Mouse (Mus musculus): Measurements from ENCODE around the gene Mapk7. TPM values are rescaled to one million over a fixed set of nuclear protein-coding genes. Genes with fewer than 3 reads are reported as not detected.

Mapk7 gene
- 5.6 TPM for polyA plus RNA-seq (2015; fragmentation: Illumina TruSeq; extraction: RNeasy Lipid Tissue Mini Kit (QIAGEN cat#74804); ENCODE audit: insufficient read depth, low read depth, low replicate concordance)

GRCm38 (mm10) chr11:61494129-61494997 is at the start of gene Mapk7:
TSS of gene Mapk7 (minus strand) at chr11:61494406.

GRCm38 (mm10) chr11:61504713-61505257 is 10.6 kb upstream of the Mapk7 start, which contains the start of gene B9d1:
TSS of gene B9d1 (plus strand) at chr11:61505144.

GRCm38 (mm10) chr11:61484613-61485540 is 9.3 kb downstream of the Mapk7 start, which contains the start of gene Mfap4:
TSS of gene Mfap4 (plus strand) at chr11:61485431.

Other genes with a start within 250 kb of the Mapk7 start
- 16.7 TPM for gene Aldh3a2, start 226.9 kb downstream of the Mapk7 start, polyA plus RNA-seq (2015; fragmentation: Illumina TruSeq; extraction: RNeasy Lipid Tissue Mini Kit (QIAGEN cat#74804); ENCODE audit: insufficient read depth, low read depth, low replicate concordance)
- not detected for gene Slc47a2, start 151.5 kb downstream of the Mapk7 start, polyA plus RNA-seq (2015; fragmentation: Illumina TruSeq; extraction: RNeasy Lipid Tissue Mini Kit (QIAGEN cat#74804); ENCODE audit: insufficient read depth, low read depth, low replicate concordance)
- gene Slc47a1, start 116.1 kb downstream of the Mapk7 start, polyA plus RNA-seq (2015; fragmentation: Illumina TruSeq; extraction: RNeasy Lipid Tissue Mini Kit (QIAGEN cat#74804); ENCODE audit: insufficient read depth, low read depth, low replicate concordance), result not detected
- 1.7 TPM for gene Rnf112, start 40.3 kb downstream of the Mapk7 start, polyA plus RNA-seq (2015; fragmentation: Illumina TruSeq; extraction: RNeasy Lipid Tissue Mini Kit (QIAGEN cat#74804); ENCODE audit: insufficient read depth, low read depth, low replicate concordance)
- gene Mfap4, start 9.0 kb downstream of the Mapk7 start, polyA plus RNA-seq (2015; fragmentation: Illumina TruSeq; extraction: RNeasy Lipid Tissue Mini Kit (QIAGEN cat#74804); ENCODE audit: insufficient read depth, low read depth, low replicate concordance), result 5.2 TPM
- 5.1 TPM for gene B9d1, start 10.7 kb upstream of the Mapk7 start, polyA plus RNA-seq (2015; fragmentation: Illumina TruSeq; extraction: RNeasy Lipid Tissue Mini Kit (QIAGEN cat#74804); ENCODE audit: insufficient read depth, low read depth, low replicate concordance)
- gene Epn2, start 85.3 kb upstream of the Mapk7 start, polyA plus RNA-seq (2015; fragmentation: Illumina TruSeq; extraction: RNeasy Lipid Tissue Mini Kit (QIAGEN cat#74804); ENCODE audit: insufficient read depth, low read depth, low replicate concordance), result 7.1 TPM
- gene Grap, start 158.9 kb upstream of the Mapk7 start, polyA plus RNA-seq (2015; fragmentation: Illumina TruSeq; extraction: RNeasy Lipid Tissue Mini Kit (QIAGEN cat#74804); ENCODE audit: insufficient read depth, low read depth, low replicate concordance), result 3.5 TPM
- 1.3 TPM for gene Fam83g, start 189.7 kb upstream of the Mapk7 start, polyA plus RNA-seq (2015; fragmentation: Illumina TruSeq; extraction: RNeasy Lipid Tissue Mini Kit (QIAGEN cat#74804); ENCODE audit: insufficient read depth, low read depth, low replicate concordance)
- gene Slc5a10, start 226.4 kb upstream of the Mapk7 start, polyA plus RNA-seq (2015; fragmentation: Illumina TruSeq; extraction: RNeasy Lipid Tissue Mini Kit (QIAGEN cat#74804); ENCODE audit: insufficient read depth, low read depth, low replicate concordance), result not detected

All from pancreas, adult 10 weeks (tissue).